Mouse (Mus musculus) heart, postnatal 0 days (tissue): ENCODE data around the gene Mcm3ap. TPM values are rescaled to one million over a fixed set of nuclear protein-coding genes. Genes with fewer than 3 reads are reported as not detected.
A peak's percentile ranks its signal among the peaks of the same experiment; 100 is the strongest.

ENCODE experiments used
- ATAC-seq: fragments of 200-750 bp; cut with Nextera tagmentation; 2 replicates; pipeline ENCODE4 v1.8.0; 2017; ENCODE audit warnings: low read depth, moderate number of reproducible peaks, moderate library complexity; ENCODE audit not compliant: insufficient read depth
- DNase-seq: peaks from one replicate; pipeline ENCODE4 v3.0.0-alpha.2; 2016; ENCODE audit warnings: low spot score
- H3K27ac ChIP-seq: fragments of 300-500 bp; sonication (generic); 2 replicates; pipeline ENCODE4 v1.5.1; 2014; ENCODE audit warnings: low read depth, mild to moderate bottlenecking
- H3K27me3 ChIP-seq: fragments of 300-500 bp; sonication (generic); 2 replicates; pipeline ENCODE4 v1.6.1; 2014; ENCODE audit warnings: low read length, mixed read lengths; ENCODE audit not compliant: control insufficient read depth, insufficient read depth
- H3K36me3 ChIP-seq: fragments of 300-500 bp; sonication (generic); replicated peaks from 2 replicates; pipeline ENCODE4 v1.6.1; 2014; ENCODE audit warnings: low read length, mixed read lengths; ENCODE audit not compliant: control insufficient read depth, insufficient read depth
- H3K4me1 ChIP-seq: fragments of 300-500 bp; sonication (generic); 2 replicates; pipeline ENCODE4 v1.6.1; 2014; ENCODE audit warnings: antibody characterized with exemption; ENCODE audit not compliant: control insufficient read depth, insufficient read depth
- H3K4me2 ChIP-seq: fragments of 300-500 bp; sonication (generic); 2 replicates; pipeline ENCODE4 v1.6.1; 2014; ENCODE audit warnings: low read depth, mild to moderate bottlenecking, low read length, moderate library complexity
- H3K4me3 ChIP-seq: fragments of 300-500 bp; sonication (generic); 2 replicates; pipeline ENCODE4 v1.5.1; 2014; ENCODE audit warnings: low read depth, low read length
- H3K9ac ChIP-seq: fragments of 300-500 bp; sonication (generic); replicated peaks from 2 replicates; pipeline ENCODE4 v1.6.1; 2014; ENCODE audit warnings: low read depth, low read length, mixed read lengths
- H3K9me3 ChIP-seq: fragments of 300-500 bp; sonication (generic); replicated peaks from 2 replicates; pipeline ENCODE4 v1.6.1; 2016; ENCODE audit warnings: low read length; ENCODE audit not compliant: control insufficient read depth
- CTCF ChIP-seq: IDR thresholded peaks from 2 replicates; pipeline ENCODE4 v1.5.1; 2016; ENCODE audit warnings: antibody characterized with exemption, control low read depth, low read depth
- EP300 ChIP-seq: IDR thresholded peaks from 2 replicates; pipeline ENCODE4 v1.6.1; 2016; ENCODE audit warnings: antibody characterized with exemption, low read depth
- WGBS: fragments of 180-500 bp; shearing (Covaris S2); extraction: QIAGEN DNeasy Blood & Tissue Kit; methylation state at CpG from one replicate; pipeline ENCODE4 v1.1.7; 2014; 5-methylcytosine and 5-hydroxymethylcytosine counted together
- polyA plus RNA-seq: library from polyadenylated mRNA; unstranded; fragments of >200 nt; fragmentation: Nextera tagmentation; extraction: Ambion mirVana; gene quantifications from 2 replicates; pipeline ENCODE4 v1.2.1, GENCODE M21; 2015
- total RNA-seq: library from RNA; depleted of rRNA; stranded (reverse); fragments of >200 nt; gene quantifications from 2 replicates; pipeline ENCODE4 v1.2.3, GENCODE M21; 2014; ENCODE audit warnings: low replicate concordance

Mcm3ap gene
- total and polyA plus RNA-seq, 2 experiments from 2014 or later, result 28.6 to 58.6 TPM

- WGBS, result under 1% methylated on average over 34 of the region's 37 CpGs
- Histone ChIP-seq H3K4me3 (peak within 1 kb of the TSS; percentile 59), H3K27ac (peak within 1 kb of the TSS; percentile 32), H3K4me2 (peak within 1 kb of the TSS; percentile 86), H3K27me3 (no peaks in the 10 kb centered on the region), H3K36me3 (peaks cover 22% of the 10 kb centered on the region; the same call in 1 of the 2 replicates), H3K9me3 (no peaks in the 10 kb centered on the region), H3K4me1 (peaks cover 13% of the 10 kb centered on the region), H3K9ac (peak within 1 kb of the TSS; percentile 45; the same call in 1 of the 2 replicates)
- TF ChIP-seq CTCF (peak; percentile 51), EP300 (no peak)
- DNase-seq (peak; percentile 94), ATAC-seq (peak; percentile 99)
Measured at GRCm38 (mm10) chr10:76531375-76531774, 62.6 kb downstream of the Mcm3ap start, which contains the start of gene Lss. Lss (plus strand) TSS chr10:76531588.

GRCm38 (mm10) chr10:76531828-76532227 lies 63.1 kb downstream of the Mcm3ap start:
- H3K9me3 ChIP-seq, result no peaks in the 10 kb centered on the region
- 3% methylated on average over 14 of the region's 14 CpGs for WGBS

GRCm38 (mm10) chr10:76535526-76535925 lies 66.8 kb downstream of the Mcm3ap start:
- TF ChIP-seq EP300, result no peak
- no peak for TF ChIP-seq CTCF
- H3K36me3 ChIP-seq, result peaks cover 57% of the 10 kb centered on the region
- 89% methylated on average over 7 of the region's 7 CpGs for WGBS

More at GRCm38 (mm10) chr10:76531828-76532227, 63.1 kb downstream of the Mcm3ap start:
- Histone ChIP-seq H3K27me3 (no peaks in the 10 kb centered on the region), H3K4me3 (peak overlapping the region; percentile 59), H3K4me1 (peaks cover 13% of the 10 kb centered on the region), H3K9ac (peak overlapping the region; percentile 45; the same call in 1 of the 2 replicates), H3K4me2 (peak overlapping the region; percentile 86), H3K36me3 (peaks cover 24% of the 10 kb centered on the region; the same call in 1 of the 2 replicates), H3K27ac (peak overlapping the region; percentile 27)
- TF ChIP-seq CTCF (no peak), EP300 (no peak)
- ATAC-seq (no peak), DNase-seq (no peak)

GRCm38 (mm10) chr10:76537619-76538018 lies 68.9 kb downstream of the Mcm3ap start:
- H3K4me1 ChIP-seq, result no peaks in the 10 kb centered on the region
- TF ChIP-seq EP300, result no peak
- TF ChIP-seq CTCF, result no peak
- WGBS, result 55% methylated on average over 9 of the region's 9 CpGs
- H3K9me3 ChIP-seq, result no peaks in the 10 kb centered on the region
- H3K4me2 ChIP-seq, result no peak overlapping the region
- no peak overlapping the region for H3K9ac ChIP-seq
- ATAC-seq (no peak), DNase-seq (no peak)
- no peak overlapping the region for H3K4me3 ChIP-seq
- H3K27ac ChIP-seq, result no peak overlapping the region
- H3K36me3 ChIP-seq, result peaks cover 78% of the 10 kb centered on the region
- no peaks in the 10 kb centered on the region for H3K27me3 ChIP-seq

More at GRCm38 (mm10) chr10:76535526-76535925, 66.8 kb downstream of the Mcm3ap start:
- Histone ChIP-seq H3K4me1 (peaks cover 11% of the 10 kb centered on the region), H3K4me2 (no peak overlapping the region), H3K4me3 (no peak overlapping the region), H3K9ac (no peak overlapping the region), H3K27me3 (no peaks in the 10 kb centered on the region), H3K27ac (no peak overlapping the region), H3K9me3 (no peaks in the 10 kb centered on the region)
- no peak for DNase-seq
- no peak for ATAC-seq

GRCm38 (mm10) chr10:76541336-76542085 lies 72.8 kb downstream of the Mcm3ap start:
- DNase-seq (no peak), ATAC-seq (no peak)
- no peak overlapping the region for H3K4me2 ChIP-seq
- no peak for TF ChIP-seq CTCF
- no peak for TF ChIP-seq EP300
- H3K36me3 ChIP-seq, result peaks cover 92% of the 10 kb centered on the region
- H3K9ac ChIP-seq, result no peak overlapping the region
- no peaks in the 10 kb centered on the region for H3K27me3 ChIP-seq
- WGBS, result 89% methylated on average over 11 of the region's 11 CpGs
- no peak overlapping the region for H3K27ac ChIP-seq
- H3K9me3 ChIP-seq, result no peaks in the 10 kb centered on the region
- H3K4me3 ChIP-seq, result no peak overlapping the region
- no peaks in the 10 kb centered on the region for H3K4me1 ChIP-seq
